Mouse (Mus musculus): ENCODE results near the gene Zfp931. TPM values are rescaled to one million over a fixed set of nuclear protein-coding genes. Genes with fewer than 3 reads are reported as not detected.
"Not testable (repeated sequence)": the region's sequence is repeated elsewhere in the genome, so short reads cannot be mapped to it uniquely, and the experiment has no call there.

Zfp931 gene
- polyA plus RNA-seq (2014; fragmentation: Nextera tagmentation; extraction: Ambion mirVana) = 18.5 and 19.5 TPM in 2 replicates

- not testable (repeated sequence) for H3K27ac ChIP-seq (ENCODE audit: low read depth); H3K9ac ChIP-seq; H3K4me1 ChIP-seq (ENCODE audit: insufficient read depth); H3K27me3 ChIP-seq (ENCODE audit: insufficient read depth, low read length); ATAC-seq (ENCODE audit: insufficient read depth); H3K36me3 ChIP-seq (ENCODE audit: insufficient read depth); DNase-seq; H3K9me3 ChIP-seq (ENCODE audit: low read depth, low read length)
- WGBS = 0% methylated on average over 2 of the region's 14 CpGs
- Histone ChIP-seq H3K4me2 (peak within 1 kb of the TSS; percentile 43; the same call in 1 of the 2 replicates), H3K4me3 (ENCODE audit: low read depth, low read length) (peak within 1 kb of the TSS; percentile 36)
These were observed at the start of gene Zfp931 for GRCm38 (mm10) chr2:178078166-178078717. Zfp931 (minus strand) TSS chr2:178078476.

GRCm38 (mm10) chr2:178126041-178126820 lies 48.0 kb upstream of the Zfp931 start:
- Histone ChIP-seq H3K4me3 (ENCODE audit: low read depth, low read length) (no peak overlapping the region), H3K4me1 (ENCODE audit: insufficient read depth) (no peaks in the 10 kb centered on the region), H3K4me2 (no peak overlapping the region), H3K9ac (no peak overlapping the region), H3K27me3 (ENCODE audit: insufficient read depth, low read length) (no peaks in the 10 kb centered on the region), H3K9me3 (ENCODE audit: low read depth, low read length) (no peaks in the 10 kb centered on the region), H3K36me3 (ENCODE audit: insufficient read depth) (no peaks in the 10 kb centered on the region), H3K27ac (ENCODE audit: low read depth) (no peak overlapping the region)
- TF ChIP-seq CTCF (IDR thresholded peaks at IDR 0.05; ENCODE audit: low read depth) = no peak
- no peak for ATAC-seq (ENCODE audit: insufficient read depth)
- 85% methylated on average over 7 of the region's 7 CpGs for WGBS
- DNase-seq = no peak

DNA sequence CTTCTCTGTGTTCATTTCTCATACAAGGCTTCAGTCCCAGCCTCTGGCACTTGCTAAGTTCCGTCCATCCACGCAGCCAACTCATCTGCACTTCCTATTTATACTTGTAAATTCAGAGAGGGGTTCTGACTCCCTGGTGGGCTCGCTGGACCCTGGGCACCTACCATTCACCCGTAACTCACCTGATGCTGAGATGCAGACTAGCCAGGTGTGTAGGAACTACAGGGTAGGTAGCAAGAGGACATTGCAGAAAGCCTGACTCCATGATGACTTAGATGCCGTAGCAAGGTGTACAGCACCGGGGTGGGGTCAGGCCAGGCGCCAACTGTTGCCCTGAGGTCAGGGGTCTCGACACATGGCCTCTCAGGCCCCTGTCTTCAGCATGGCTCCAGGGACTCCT lies 47.2 kb upstream of the Zfp931 start:
- no peaks in the 10 kb centered on the region for H3K36me3 ChIP-seq (ENCODE audit: insufficient read depth)
- no peak for DNase-seq
- WGBS = 75% methylated on average over 8 of the region's 8 CpGs

GRCm38 (mm10) chr2:178123466-178123865 lies 45.2 kb upstream of the Zfp931 start:
- H3K9ac ChIP-seq = no peak overlapping the region
- no peak for DNase-seq
- WGBS = 72% methylated on average over 15 of the region's 15 CpGs
- H3K27me3 ChIP-seq (ENCODE audit: insufficient read depth, low read length) = peaks cover 14% of the 10 kb centered on the region
- no peak overlapping the region for H3K27ac ChIP-seq (ENCODE audit: low read depth)
- no peaks in the 10 kb centered on the region for H3K36me3 ChIP-seq (ENCODE audit: insufficient read depth)
- ATAC-seq (ENCODE audit: insufficient read depth) = no peak
- no peak overlapping the region for H3K4me3 ChIP-seq (ENCODE audit: low read depth, low read length)
- no peak overlapping the region for H3K4me2 ChIP-seq
- H3K4me1 ChIP-seq (ENCODE audit: insufficient read depth) = peaks cover 7% of the 10 kb centered on the region; the same call in 1 of the 2 replicates
- no peaks in the 10 kb centered on the region for H3K9me3 ChIP-seq (ENCODE audit: low read depth, low read length)
- no peak for TF ChIP-seq CTCF (IDR thresholded peaks at IDR 0.05; ENCODE audit: low read depth)

More for the DNA sequence above, 47.2 kb upstream of the Zfp931 start:
- H3K4me2 ChIP-seq = no peak overlapping the region
- no peak for TF ChIP-seq CTCF (IDR thresholded peaks at IDR 0.05; ENCODE audit: low read depth)
- ATAC-seq (ENCODE audit: insufficient read depth) = no peak
- no peak overlapping the region for H3K4me3 ChIP-seq (ENCODE audit: low read depth, low read length)
- H3K9ac ChIP-seq = no peak overlapping the region
- no peaks in the 10 kb centered on the region for H3K4me1 ChIP-seq (ENCODE audit: insufficient read depth)
- H3K27ac ChIP-seq (ENCODE audit: low read depth) = no peak overlapping the region
- no peaks in the 10 kb centered on the region for H3K27me3 ChIP-seq (ENCODE audit: insufficient read depth, low read length)
- no peaks in the 10 kb centered on the region for H3K9me3 ChIP-seq (ENCODE audit: low read depth, low read length)

GRCm38 (mm10) chr2:178121946-178122665 lies 43.8 kb upstream of the Zfp931 start:
- Histone ChIP-seq H3K36me3 (ENCODE audit: insufficient read depth) (no peaks in the 10 kb centered on the region), H3K27ac (ENCODE audit: low read depth) (no peak overlapping the region), H3K4me2 (no peak overlapping the region), H3K9ac (no peak overlapping the region), H3K4me3 (ENCODE audit: low read depth, low read length) (no peak overlapping the region), H3K4me1 (ENCODE audit: insufficient read depth) (peaks cover 7% of the 10 kb centered on the region; the same call in 1 of the 2 replicates), H3K27me3 (ENCODE audit: insufficient read depth, low read length) (peaks cover 18% of the 10 kb centered on the region), H3K9me3 (ENCODE audit: low read depth, low read length) (no peaks in the 10 kb centered on the region)
- TF ChIP-seq CTCF (IDR thresholded peaks at IDR 0.05; ENCODE audit: low read depth) = no peak
- 34% methylated on average over 4 of the region's 4 CpGs for WGBS
- ATAC-seq (ENCODE audit: insufficient read depth) (no peak), DNase-seq (no peak)

DNA sequence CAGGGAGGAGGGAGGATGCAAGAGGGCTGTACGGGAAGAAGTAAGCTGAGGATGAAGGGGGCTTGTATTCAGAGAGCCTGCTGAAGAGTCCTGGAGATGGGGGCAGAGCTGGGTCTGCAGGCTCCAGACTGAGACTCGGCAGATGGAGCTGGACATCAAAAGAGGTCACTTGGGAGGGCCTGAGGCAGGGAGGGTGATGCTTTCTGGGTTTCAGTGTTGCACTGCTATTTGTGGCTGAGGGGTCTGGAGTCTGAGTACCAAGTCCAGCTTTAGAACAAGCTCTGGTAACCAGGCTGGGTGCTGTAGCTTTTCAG lies 43.1 kb upstream of the Zfp931 start:
- no peak for TF ChIP-seq CTCF (IDR thresholded peaks at IDR 0.05; ENCODE audit: low read depth)
- no peak for ATAC-seq (ENCODE audit: insufficient read depth)
- 41% methylated on average over 2 of the region's 2 CpGs for WGBS
- Histone ChIP-seq H3K36me3 (ENCODE audit: insufficient read depth) (no peaks in the 10 kb centered on the region), H3K9me3 (ENCODE audit: low read depth, low read length) (no peaks in the 10 kb centered on the region), H3K4me3 (ENCODE audit: low read depth, low read length) (no peak overlapping the region), H3K4me2 (no peak overlapping the region), H3K27ac (ENCODE audit: low read depth) (no peak overlapping the region), H3K9ac (no peak overlapping the region), H3K27me3 (ENCODE audit: insufficient read depth, low read length) (peaks cover 18% of the 10 kb centered on the region), H3K4me1 (ENCODE audit: insufficient read depth) (peaks cover 7% of the 10 kb centered on the region; the same call in 1 of the 2 replicates)
- no peak for DNase-seq

Measured in lung, embryonic 14.5 days (tissue).